Mouse (Mus musculus) brain, embryonic 14.5 days (tissue): Measurements from ENCODE around the gene Slc48a1.

ENCODE experiments used
- CTCF ChIP-seq: fragments of 200-500 bp; IDR thresholded peaks from 2 replicates; pipeline ENCODE4 v1.5.1; 2012; ENCODE audit warnings: inconsistent platforms, mild to moderate bottlenecking, moderate library complexity, borderline replicate concordance; ENCODE audit not compliant: insufficient read depth, insufficient read length; ENCODE audit errors: extremely low read depth
- POLR2A ChIP-seq: fragments of 200-500 bp; IDR thresholded peaks from 2 replicates; pipeline ENCODE4 v1.6.1; 2012; ENCODE audit warnings: mild to moderate bottlenecking, inconsistent platforms, borderline replicate concordance; ENCODE audit not compliant: poor library complexity, insufficient read depth, insufficient read length, severe bottlenecking; ENCODE audit errors: extremely low read depth

DNA sequence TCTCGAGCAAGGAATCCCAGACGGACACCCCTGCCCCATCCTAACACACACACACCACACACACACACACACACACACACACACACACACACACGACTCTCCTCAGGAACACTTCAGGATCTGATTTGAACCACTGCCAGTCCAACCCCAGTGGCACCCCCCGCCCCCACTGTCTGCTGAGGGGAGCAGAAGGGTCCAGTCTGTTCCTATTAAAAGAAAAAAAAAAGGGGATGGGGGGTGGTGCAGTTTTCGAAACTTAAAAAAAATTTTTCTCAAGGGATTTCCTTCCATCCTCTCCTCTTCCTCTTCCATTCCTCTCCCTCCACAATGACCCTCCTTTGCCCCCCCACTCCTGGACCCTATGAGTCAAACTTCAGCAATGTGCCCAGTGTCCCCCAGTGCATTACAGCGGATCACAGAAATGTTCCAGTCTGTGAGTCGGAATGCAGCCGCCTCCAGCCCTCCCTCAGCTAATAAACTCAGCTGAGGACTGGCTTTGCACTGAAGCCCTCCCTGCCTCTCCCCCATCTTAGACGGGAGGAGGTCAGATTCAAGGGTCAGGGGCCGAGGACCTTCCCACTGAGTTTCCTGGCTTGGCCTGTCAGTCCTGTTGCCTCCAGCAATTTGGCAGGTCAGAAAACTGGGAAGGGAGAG, 53.8 kb downstream of the Slc48a1 start:
- TF ChIP-seq POLR2A (no peak), CTCF (no peak)
